Mouse (Mus musculus) midbrain, embryonic 16.5 days (tissue): Measurements from ENCODE around the gene Pnp. TPM values are rescaled to one million over a fixed set of nuclear protein-coding genes. Genes with fewer than 3 reads are reported as not detected.
"Not testable (repeated sequence)": the region's sequence is repeated elsewhere in the genome, so short reads cannot be mapped to it uniquely, and the experiment has no call there.

ENCODE experiments used
- ATAC-seq: fragments of 200-750 bp; cut with Nextera tagmentation; 2 replicates; pipeline ENCODE4 v1.8.0; 2017; ENCODE audit warnings: moderate TSS enrichment
- H3K27ac ChIP-seq: fragments of 300-500 bp; sonication (generic); 2 replicates; pipeline ENCODE4 v1.5.1; 2014; ENCODE audit warnings: mild to moderate bottlenecking, low read length, mixed read lengths
- H3K27me3 ChIP-seq: fragments of 300-500 bp; sonication (generic); 2 replicates; pipeline ENCODE4 v1.6.1; 2014; ENCODE audit warnings: low read depth, low read length, mixed read lengths; ENCODE audit not compliant: control insufficient read depth, insufficient read depth
- H3K36me3 ChIP-seq: fragments of 300-500 bp; sonication (generic); 2 replicates; pipeline ENCODE4 v1.6.1; 2014; ENCODE audit warnings: mild to moderate bottlenecking, low read length, moderate library complexity, mixed read lengths; ENCODE audit not compliant: control insufficient read depth, insufficient read depth
- H3K4me1 ChIP-seq: fragments of 300-500 bp; sonication (generic); 2 replicates; pipeline ENCODE4 v1.6.1; 2014; ENCODE audit warnings: mild to moderate bottlenecking, low read length, mixed read lengths; ENCODE audit not compliant: control insufficient read depth, insufficient read depth
- H3K4me2 ChIP-seq: fragments of 300-500 bp; sonication (generic); 2 replicates; pipeline ENCODE4 v1.6.1; 2014; ENCODE audit warnings: mild to moderate bottlenecking, low read length, mixed read lengths
- H3K4me3 ChIP-seq: fragments of 300-500 bp; sonication (generic); 2 replicates; pipeline ENCODE4 v1.5.1; 2014; ENCODE audit warnings: low read depth, mild to moderate bottlenecking, low read length, moderate library complexity, mixed read lengths
- H3K9ac ChIP-seq: fragments of 300-500 bp; sonication (generic); 2 replicates; pipeline ENCODE4 v1.6.1; 2014; ENCODE audit warnings: low read depth, low read length, mixed read lengths
- H3K9me3 ChIP-seq: fragments of 300-500 bp; sonication (generic); replicated peaks from 2 replicates; pipeline ENCODE4 v1.6.1; 2014; ENCODE audit warnings: mild to moderate bottlenecking, low read length, mixed read lengths; ENCODE audit not compliant: control insufficient read depth, poor library complexity, severe bottlenecking
- WGBS: fragments of 180-500 bp; shearing (Covaris S2); extraction: QIAGEN DNeasy Blood & Tissue Kit; methylation state at CpG from one replicate; pipeline ENCODE4 v1.1.7; 2014; 5-methylcytosine and 5-hydroxymethylcytosine counted together
- polyA plus RNA-seq: library from polyadenylated mRNA; unstranded; fragments of >200 nt; fragmentation: Nextera tagmentation; extraction: Ambion mirVana; gene quantifications from 2 replicates; pipeline ENCODE4 v1.2.1, GENCODE M21; 2015

Pnp gene
- polyA plus RNA-seq, 1 experiment from 2014 or later = 20.8 TPM

GRCm38 (mm10) chr14:51007914-51008713, 77.2 kb downstream of the Pnp start:
- no peak overlapping the region for H3K4me3 ChIP-seq
- no peaks in the 10 kb centered on the region for H3K9me3 ChIP-seq
- H3K9ac ChIP-seq = no peak overlapping the region
- H3K27ac ChIP-seq = no peak overlapping the region
- WGBS = 84% methylated on average over 13 of the region's 13 CpGs
- no peaks in the 10 kb centered on the region for H3K36me3 ChIP-seq
- no peaks in the 10 kb centered on the region for H3K27me3 ChIP-seq
- no peak overlapping the region for H3K4me2 ChIP-seq
- H3K4me1 ChIP-seq = no peaks in the 10 kb centered on the region
- no peak for ATAC-seq

- Histone ChIP-seq H3K9me3 (no peaks in the 10 kb centered on the region), H3K27me3 (no peaks in the 10 kb centered on the region), H3K9ac (no peak overlapping the region), H3K4me1 (no peaks in the 10 kb centered on the region), H3K4me3 (no peak overlapping the region), H3K27ac (no peak overlapping the region), H3K4me2 (no peak overlapping the region), H3K36me3 (no peaks in the 10 kb centered on the region)
- ATAC-seq = no peak
- 89% methylated on average over 4 of the region's 4 CpGs for WGBS
Observed at GRCm38 (mm10) chr14:51008781-51009180, 77.9 kb downstream of the Pnp start.

- Histone ChIP-seq H3K9me3 (no peaks in the 10 kb centered on the region), H3K27me3 (no peaks in the 10 kb centered on the region), H3K9ac (no peak overlapping the region), H3K4me1 (no peaks in the 10 kb centered on the region), H3K36me3 (no peaks in the 10 kb centered on the region), H3K4me3 (no peak overlapping the region), H3K27ac (no peak overlapping the region), H3K4me2 (no peak overlapping the region)
- ATAC-seq = no peak
- WGBS = 91% methylated on average over 6 of the region's 6 CpGs
Observed at GRCm38 (mm10) chr14:51009572-51009971, 78.7 kb downstream of the Pnp start.

- H3K27me3 ChIP-seq, H3K9me3 ChIP-seq, ATAC-seq, H3K27ac ChIP-seq, H3K9ac ChIP-seq, H3K4me3 ChIP-seq, H3K4me1 ChIP-seq, H3K4me2 ChIP-seq, H3K36me3 ChIP-seq: not testable (repeated sequence)
- WGBS = 85% methylated on average over 3 of the region's 3 CpGs
Observed at GRCm38 (mm10) chr14:51014724-51015123, 83.8 kb downstream of the Pnp start.

Other genes with a start within 250 kb of the Pnp start
- not detected in 2 replicates for gene Olfr747, start 237.9 kb upstream of the Pnp start, polyA plus RNA-seq
- gene Olfr748, start 223.7 kb upstream of the Pnp start, polyA plus RNA-seq = not detected in 2 replicates
- not detected in 2 replicates for gene Olfr749, start 186.0 kb upstream of the Pnp start, polyA plus RNA-seq
- 132 and 133 TPM in 2 replicates for gene Ttc5, start 145.6 kb upstream of the Pnp start, polyA plus RNA-seq
- gene Ccnb1ip1, start 123.3 kb upstream of the Pnp start, polyA plus RNA-seq = not detected in 2 replicates
- gene Parp2, start 123.2 kb upstream of the Pnp start, polyA plus RNA-seq = 39.1 and 41.5 TPM in 2 replicates
- gene Tep1, start 60.5 kb upstream of the Pnp start, polyA plus RNA-seq = 1.6 and 2.9 TPM in 2 replicates
- 2.4 and 2.8 TPM in 2 replicates for gene Klhl33, start 33.6 kb upstream of the Pnp start, polyA plus RNA-seq
- 113 and 117 TPM in 2 replicates for gene Osgep, start 6.2 kb upstream of the Pnp start, polyA plus RNA-seq
- 173 and 193 TPM in 2 replicates for gene Apex1, start 6.1 kb upstream of the Pnp start, polyA plus RNA-seq
- 95.0 and 99.5 TPM in 2 replicates for gene Pip4p1, start 226 bp upstream of the Pnp start, polyA plus RNA-seq
- not detected in 2 replicates for gene Gm49342, start 13.4 kb downstream of the Pnp start, polyA plus RNA-seq
- gene Pnp2, start 24.9 kb downstream of the Pnp start, polyA plus RNA-seq = 1.1 and 1.3 TPM in 2 replicates
- not detected in 2 replicates for gene Rnase10, start 76.7 kb downstream of the Pnp start, polyA plus RNA-seq
- gene Rnase9, start 110.8 kb downstream of the Pnp start, polyA plus RNA-seq = not detected in 2 replicates
- not detected in 2 replicates for gene Rnase11, start 119.1 kb downstream of the Pnp start, polyA plus RNA-seq
- gene Rnase12, start 126.6 kb downstream of the Pnp start, polyA plus RNA-seq = not detected in 2 replicates
- 0.07 TPM in 1 of 2 replicates, not detected in the other for gene Olfr750, start 143.4 kb downstream of the Pnp start, polyA plus RNA-seq
- gene Rnase4, start 160.0 kb downstream of the Pnp start, polyA plus RNA-seq = 13.6 and 15.2 TPM in 2 replicates
- gene Ang, start 160.1 kb downstream of the Pnp start, polyA plus RNA-seq = 3.1 and 3.2 TPM in 2 replicates
- gene Eddm3b, start 183.3 kb downstream of the Pnp start, polyA plus RNA-seq = not detected in 2 replicates
- gene Rnase6, start 192.8 kb downstream of the Pnp start, polyA plus RNA-seq = 0.77 and 0.91 TPM in 2 replicates
- 0.57 TPM in 1 of 2 replicates, not detected in the other for gene Rnase1, start 215.7 kb downstream of the Pnp start, polyA plus RNA-seq
- not detected in 2 replicates for gene Rnase2b, start 231.2 kb downstream of the Pnp start, polyA plus RNA-seq